Mouse (Mus musculus) heart, embryonic 11.5 days (tissue): ENCODE measurements around the gene Cks2. TPM values are rescaled to one million over a fixed set of nuclear protein-coding genes. Genes with fewer than 3 reads are reported as not detected.

Experiments
- ATAC-seq: fragments of 200-750 bp; cut with Nextera tagmentation; replicated peaks from 2 replicates; pipeline ENCODE4 v1.8.0; 2017; ENCODE audit warnings: moderate library complexity; ENCODE audit not compliant: insufficient number of reproducible peaks, low FRiP score, low TSS enrichment
- H3K27ac ChIP-seq: fragments of 300-500 bp; sonication (generic); 2 replicates; pipeline ENCODE4 v1.5.1; 2014; ENCODE audit warnings: mild to moderate bottlenecking, low read depth, low read length
- H3K27me3 ChIP-seq: fragments of 300-500 bp; sonication (generic); 2 replicates; pipeline ENCODE4 v1.6.1; 2014; ENCODE audit warnings: mild to moderate bottlenecking, low read length, mixed read lengths; ENCODE audit not compliant: control insufficient read depth, insufficient read depth
- H3K36me3 ChIP-seq: fragments of 300-500 bp; sonication (generic); 2 replicates; pipeline ENCODE4 v1.6.1; 2014; ENCODE audit warnings: mild to moderate bottlenecking, low read length, moderate library complexity, mixed read lengths; ENCODE audit not compliant: control insufficient read depth, insufficient read depth
- H3K4me1 ChIP-seq: fragments of 300-500 bp; sonication (generic); 2 replicates; pipeline ENCODE4 v1.6.1; 2014; ENCODE audit warnings: low read length; ENCODE audit not compliant: control insufficient read depth, insufficient read depth
- H3K4me2 ChIP-seq: fragments of 300-500 bp; sonication (generic); 2 replicates; pipeline ENCODE4 v1.6.1; 2014; ENCODE audit warnings: mild to moderate bottlenecking, moderate library complexity
- H3K4me3 ChIP-seq: fragments of 300-500 bp; sonication (generic); 2 replicates; pipeline ENCODE4 v1.5.1; 2014; ENCODE audit warnings: low read depth, low read length
- H3K9ac ChIP-seq: fragments of 300-500 bp; sonication (generic); 2 replicates; pipeline ENCODE4 v1.6.1; 2014; ENCODE audit warnings: mild to moderate bottlenecking, low read depth, low read length, moderate library complexity
- H3K9me3 ChIP-seq: fragments of 300-500 bp; sonication (generic); replicated peaks from 2 replicates; pipeline ENCODE4 v1.6.1; 2016; ENCODE audit warnings: low read length; ENCODE audit not compliant: control insufficient read depth
- WGBS: fragments of 180-500 bp; shearing (Covaris S2); extraction: QIAGEN DNeasy Blood & Tissue Kit; methylation state at CpG from one replicate; pipeline ENCODE4 v1.1.7; 2014; ENCODE audit not compliant: insufficient replicate concordance; 5-methylcytosine and 5-hydroxymethylcytosine counted together
- polyA plus RNA-seq: library from polyadenylated mRNA; unstranded; fragments of >200 nt; fragmentation: Nextera tagmentation; extraction: Ambion mirVana; gene quantifications from 2 replicates; pipeline ENCODE4 v1.2.1, GENCODE M21; 2014

Gene Cks2
- polyA plus RNA-seq, 1 experiment from 2014 or later = 306 TPM

DNA sequence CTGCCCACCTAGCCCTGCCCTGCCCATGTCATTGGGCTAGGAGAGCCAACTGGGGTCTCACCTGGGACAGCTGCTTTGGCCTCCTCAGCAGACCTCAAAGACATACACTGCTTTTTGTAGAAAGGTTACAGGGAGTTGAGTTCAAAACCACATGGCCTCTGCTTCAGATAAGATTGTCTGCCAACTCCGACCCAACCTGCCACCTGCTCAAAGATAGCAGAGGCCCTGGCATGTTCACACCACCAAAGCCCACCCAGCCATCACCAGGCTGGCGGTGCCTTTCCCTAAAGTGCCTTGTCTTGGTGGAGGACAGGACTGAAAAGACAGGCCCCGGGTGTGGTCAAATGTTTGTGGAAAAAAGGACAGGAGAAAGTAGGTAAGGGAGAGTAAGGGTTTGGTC is 53.3 kb downstream of the Cks2 start:
- no peak overlapping the region for H3K4me3 ChIP-seq
- 44% methylated on average over 3 of the region's 3 CpGs for WGBS
- H3K36me3 ChIP-seq = no peaks in the 10 kb centered on the region
- H3K9me3 ChIP-seq = no peaks in the 10 kb centered on the region
- no peak overlapping the region for H3K9ac ChIP-seq
- H3K4me1 ChIP-seq = peaks cover 12% of the 10 kb centered on the region
- H3K27ac ChIP-seq = no peak overlapping the region
- no peak for ATAC-seq
- H3K27me3 ChIP-seq = no peaks in the 10 kb centered on the region
- no peak overlapping the region for H3K4me2 ChIP-seq

Other genes starting within 250 kb of the Cks2 start
- gene S1pr3, start 236.6 kb upstream of the Cks2 start, polyA plus RNA-seq = 21.2 and 23.0 TPM in 2 replicates
- gene Shc3, start 75.8 kb upstream of the Cks2 start, polyA plus RNA-seq = 0.21 and 0.31 TPM in 2 replicates
- gene Secisbp2, start 6.5 kb downstream of the Cks2 start, polyA plus RNA-seq = 21.9 and 22.8 TPM in 2 replicates
- 11.0 and 13.7 TPM in 2 replicates for gene Sema4d, start 148.5 kb downstream of the Cks2 start, polyA plus RNA-seq
- 45.3 and 48.9 TPM in 2 replicates for gene Gadd45g, start 201.4 kb downstream of the Cks2 start, polyA plus RNA-seq